Mouse (Mus musculus) layer of hippocampus, postnatal 25 days (tissue): ENCODE data around the gene Olfr250. TPM values are rescaled to one million over a fixed set of nuclear protein-coding genes. Genes with fewer than 3 reads are reported as not detected.
"Not testable (repeated sequence)": the region's sequence is repeated elsewhere in the genome, so short reads cannot be mapped to it uniquely, and the experiment has no call there.

ENCODE experiments used
- DNase-seq, 2 experiments: peaks; one replicate each; pipeline ENCODE4 v3.0.0; 2022; ENCODE audit warnings: mixed read lengths in 2 of 2, low spot score in 1 of 2; ENCODE audit errors: extremely low spot score in 1 of 2
- total RNA-seq, 2 experiments: library from RNA; stranded (reverse); gene quantifications; 2 replicates each; pipeline ENCODE4 v1.2.3; 2021

Gene Olfr250
- total RNA-seq = not detected

DNA sequence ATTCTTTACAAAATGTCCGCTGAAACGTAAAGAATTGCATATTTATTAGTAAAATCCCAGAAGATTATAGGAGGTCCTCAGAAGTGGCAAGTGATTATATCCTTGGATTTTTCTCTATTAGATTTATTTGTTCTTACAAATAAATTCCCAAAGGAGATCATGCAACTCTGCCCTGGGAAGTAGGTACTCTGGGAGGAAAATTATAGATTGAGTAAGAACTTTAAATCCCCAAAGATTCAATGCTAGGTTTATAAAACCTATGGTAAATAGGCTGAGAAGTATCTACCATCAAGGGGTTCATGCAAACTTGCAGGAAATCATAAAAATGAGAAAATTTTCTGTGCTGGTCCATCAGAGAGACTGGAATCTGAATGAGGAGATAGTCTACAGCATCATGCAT, at the start of gene Olfr250:
Gene Olfr250 (plus strand): TSS at position 301 of the 400 bp plus-strand sequence.
- DNase-seq = no peak

DNA sequence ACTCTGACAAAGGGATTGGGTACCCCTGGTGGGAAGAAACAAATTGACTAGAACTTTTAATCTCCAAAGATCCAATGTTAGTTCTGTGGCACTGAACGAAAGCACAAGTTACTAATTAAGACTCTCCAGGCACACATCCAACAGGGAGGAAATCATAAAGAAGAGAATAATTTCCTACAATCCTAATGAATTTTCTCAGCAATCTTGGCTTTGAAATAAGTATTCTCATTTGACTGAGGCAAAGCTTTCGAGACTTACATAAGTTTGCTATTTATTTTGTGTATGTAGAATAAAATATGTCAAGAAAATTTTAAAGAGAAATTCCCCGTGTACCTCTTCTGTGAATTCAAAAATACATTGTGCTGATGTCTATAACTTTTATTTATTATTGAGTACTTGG, 37.9 kb upstream of the Olfr250 start, which contains the start of gene Olfr25:
Gene Olfr25 (plus strand): TSS at position 301 of the 400 bp plus-strand sequence.
- no peak for DNase-seq

- no peak for DNase-seq
Observed at GRCm38 (mm10) chr9:38348111-38348510, 18.6 kb upstream of the Olfr250 start, which contains the start of gene Olfr898. Gene Olfr898 (plus strand): TSS chr9:38348411.

GRCm38 (mm10) chr9:38376786-38377185, 10.1 kb downstream of the Olfr250 start, which contains the start of gene Olfr251:
Gene Olfr251 (plus strand): TSS chr9:38377086.
- no peak for DNase-seq

- DNase-seq = no peak
Observed at GRCm38 (mm10) chr9:38401398-38401797, 34.7 kb downstream of the Olfr250 start, which contains the start of gene Olfr147. Gene Olfr147 (plus strand): TSS chr9:38401698.

GRCm38 (mm10) chr9:38407502-38407901, 40.8 kb downstream of the Olfr250 start:
- not testable (repeated sequence) for DNase-seq

DNA sequence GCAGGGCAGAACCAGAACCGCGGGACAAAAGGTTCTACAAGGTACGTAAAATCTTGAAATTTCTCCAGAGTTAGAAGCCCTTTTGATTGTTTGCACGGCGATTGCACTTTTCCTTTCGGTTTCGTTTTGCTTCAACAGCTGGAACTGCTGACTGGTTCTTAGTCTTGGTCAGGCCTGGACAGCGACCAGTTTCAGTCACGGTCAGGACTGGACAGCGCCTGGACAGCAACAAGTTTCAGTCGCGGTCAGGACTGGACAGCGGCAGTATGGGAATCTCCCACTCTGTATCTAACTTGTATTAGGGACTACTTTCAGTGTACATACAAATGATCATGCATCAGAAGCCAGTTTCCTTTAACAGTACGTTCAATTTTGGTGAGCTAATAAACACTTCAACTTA, 46.8 kb downstream of the Olfr250 start:
- not testable (repeated sequence) for DNase-seq

Other genes with a start within 250 kb of the Olfr250 start
- gene Olfr890, start 224.4 kb upstream of the Olfr250 start, total RNA-seq = not detected
- not detected for gene Olfr891, start 186.1 kb upstream of the Olfr250 start, total RNA-seq
- not detected for gene Olfr893, start 158.5 kb upstream of the Olfr250 start, total RNA-seq
- not detected for gene Olfr894, start 148.8 kb upstream of the Olfr250 start, total RNA-seq
- not detected for gene Olfr143, start 114.1 kb upstream of the Olfr250 start, total RNA-seq
- not detected for gene Olfr895, start 99.0 kb upstream of the Olfr250 start, total RNA-seq
- not detected for gene Olfr896-ps1, start 75.8 kb upstream of the Olfr250 start, total RNA-seq
- gene Olfr25, start 37.8 kb upstream of the Olfr250 start, total RNA-seq = not detected
- not detected for gene Olfr898, start 18.5 kb upstream of the Olfr250 start, total RNA-seq
- gene Olfr251, start 10.2 kb downstream of the Olfr250 start, total RNA-seq = not detected
- gene Olfr147, start 34.8 kb downstream of the Olfr250 start, total RNA-seq = not detected
- gene Olfr901, start 62.6 kb downstream of the Olfr250 start, total RNA-seq = not detected
- gene Olfr902, start 80.8 kb downstream of the Olfr250 start, total RNA-seq = not detected
- gene Olfr904, start 96.2 kb downstream of the Olfr250 start, total RNA-seq = not detected
- gene Olfr905, start 104.2 kb downstream of the Olfr250 start, total RNA-seq = under 1 TPM in 1 of 2 experiments, not detected in 1; 0.07 TPM
- not detected for gene Olfr906, start 120.2 kb downstream of the Olfr250 start, total RNA-seq
- gene Olfr907, start 128.9 kb downstream of the Olfr250 start, total RNA-seq = not detected
- not detected for gene Olfr911-ps1, start 154.7 kb downstream of the Olfr250 start, total RNA-seq
- not detected for gene Olfr910, start 171.0 kb downstream of the Olfr250 start, total RNA-seq
- not detected for gene Olfr912, start 213.3 kb downstream of the Olfr250 start, total RNA-seq
- gene Olfr913, start 225.9 kb downstream of the Olfr250 start, total RNA-seq = not detected
- gene Olfr914, start 238.2 kb downstream of the Olfr250 start, total RNA-seq = not detected